Mouse (Mus musculus): ENCODE results near the gene Ppm1n.

GRCm38 (mm10) chr7:19252078-19252477 lies 27.8 kb downstream of the Ppm1n start:
- TF ChIP-seq CTCF (IDR thresholded peaks at IDR 0.05; ENCODE audit: low read depth) (no peak), EP300 (optimal IDR thresholded peaks at IDR 0.05) (no peak)

Data from stomach, postnatal 0 days (tissue).